Mouse (Mus musculus) hindbrain, embryonic 11.5 days (tissue): ENCODE data around the gene Txlnb. TPM values are rescaled to one million over a fixed set of nuclear protein-coding genes. Genes with fewer than 3 reads are reported as not detected.

Experiments used
- ATAC-seq: fragments of 200-750 bp; cut with Nextera tagmentation; 2 replicates; pipeline ENCODE4 v1.8.0; 2017; ENCODE audit warnings: mild to moderate bottlenecking, moderate TSS enrichment, moderate library complexity; ENCODE audit not compliant: low FRiP score
- DNase-seq: peaks from one replicate; pipeline ENCODE4 v3.0.0-alpha.2; 2015; ENCODE audit warnings: low spot score
- H3K27ac ChIP-seq: fragments of 300-500 bp; sonication (generic); 2 replicates; pipeline ENCODE4 v1.5.1; 2014; ENCODE audit warnings: mild to moderate bottlenecking, low read depth, low read length
- H3K27me3 ChIP-seq: fragments of 300-500 bp; sonication (generic); 2 replicates; pipeline ENCODE4 v1.6.1; 2014; ENCODE audit warnings: mild to moderate bottlenecking, low read length, moderate library complexity, mixed read lengths; ENCODE audit not compliant: control insufficient read depth, insufficient read depth
- H3K36me3 ChIP-seq: fragments of 300-500 bp; sonication (generic); 2 replicates; pipeline ENCODE4 v1.6.1; 2014; ENCODE audit warnings: mild to moderate bottlenecking, low read length, moderate library complexity, mixed read lengths; ENCODE audit not compliant: control insufficient read depth, insufficient read depth
- H3K4me1 ChIP-seq: fragments of 300-500 bp; sonication (generic); replicated peaks from 2 replicates; pipeline ENCODE4 v1.6.1; 2014; ENCODE audit warnings: low read length, mixed read lengths; ENCODE audit not compliant: control insufficient read depth, insufficient read depth
- H3K4me2 ChIP-seq: fragments of 300-500 bp; sonication (generic); replicated peaks from 2 replicates; pipeline ENCODE4 v1.6.1; 2014; ENCODE audit warnings: mild to moderate bottlenecking, low read depth, low read length
- H3K4me3 ChIP-seq: fragments of 300-500 bp; sonication (generic); 2 replicates; pipeline ENCODE4 v1.5.1; 2014; ENCODE audit warnings: low read depth, low read length
- H3K9ac ChIP-seq: fragments of 300-500 bp; sonication (generic); 2 replicates; pipeline ENCODE4 v1.6.1; 2014; ENCODE audit warnings: low read depth, low read length
- H3K9me3 ChIP-seq: fragments of 300-500 bp; sonication (generic); 2 replicates; pipeline ENCODE4 v1.6.1; 2016; ENCODE audit warnings: low read length; ENCODE audit not compliant: control insufficient read depth
- WGBS: fragments of 180-500 bp; shearing (Covaris S2); extraction: QIAGEN DNeasy Blood & Tissue Kit; methylation state at CpG from one replicate; pipeline ENCODE4 v1.1.7; 2014; 5-methylcytosine and 5-hydroxymethylcytosine counted together
- polyA plus RNA-seq: library from polyadenylated mRNA; unstranded; fragments of >200 nt; fragmentation: Nextera tagmentation; extraction: Ambion mirVana; gene quantifications from 2 replicates; pipeline ENCODE4 v1.2.1, GENCODE M21; 2014

The Txlnb gene
- polyA plus RNA-seq, 1 experiment from 2014 or later: 7.2 TPM

- Histone ChIP-seq H3K27me3 (no peaks in the 10 kb centered on the region), H3K9ac (no peak overlapping the region), H3K4me1 (no peaks in the 10 kb centered on the region), H3K27ac (no peak overlapping the region), H3K36me3 (no peaks in the 10 kb centered on the region), H3K4me3 (no peak overlapping the region), H3K9me3 (no peaks in the 10 kb centered on the region), H3K4me2 (no peak overlapping the region)
- no peak for ATAC-seq
- no peak for DNase-seq
- WGBS: 85% methylated on average over 6 of the region's 6 CpGs
Observed at GRCm38 (mm10) chr10:17835031-17835430, 39.0 kb downstream of the Txlnb start.

- Histone ChIP-seq H3K36me3 (no peaks in the 10 kb centered on the region), H3K9me3 (no peaks in the 10 kb centered on the region), H3K27ac (no peak overlapping the region), H3K4me3 (no peak overlapping the region), H3K4me1 (no peaks in the 10 kb centered on the region), H3K27me3 (no peaks in the 10 kb centered on the region), H3K9ac (no peak overlapping the region), H3K4me2 (no peak overlapping the region)
- 83% methylated on average over 1 of the region's 1 CpGs for WGBS
- no peak for ATAC-seq
- DNase-seq: no peak
Observed at GRCm38 (mm10) chr10:17836275-17836674, 40.2 kb downstream of the Txlnb start.

GRCm38 (mm10) chr10:17842030-17842429 lies 46.0 kb downstream of the Txlnb start:
- no peaks in the 10 kb centered on the region for H3K27me3 ChIP-seq
- H3K4me2 ChIP-seq: no peak overlapping the region
- no peak overlapping the region for H3K9ac ChIP-seq
- no peak overlapping the region for H3K27ac ChIP-seq
- ATAC-seq (no peak), DNase-seq (no peak)
- 93% methylated on average over 3 of the region's 3 CpGs for WGBS
- H3K4me3 ChIP-seq: no peak overlapping the region
- H3K36me3 ChIP-seq: no peaks in the 10 kb centered on the region
- no peaks in the 10 kb centered on the region for H3K4me1 ChIP-seq
- H3K9me3 ChIP-seq: no peaks in the 10 kb centered on the region

DNA sequence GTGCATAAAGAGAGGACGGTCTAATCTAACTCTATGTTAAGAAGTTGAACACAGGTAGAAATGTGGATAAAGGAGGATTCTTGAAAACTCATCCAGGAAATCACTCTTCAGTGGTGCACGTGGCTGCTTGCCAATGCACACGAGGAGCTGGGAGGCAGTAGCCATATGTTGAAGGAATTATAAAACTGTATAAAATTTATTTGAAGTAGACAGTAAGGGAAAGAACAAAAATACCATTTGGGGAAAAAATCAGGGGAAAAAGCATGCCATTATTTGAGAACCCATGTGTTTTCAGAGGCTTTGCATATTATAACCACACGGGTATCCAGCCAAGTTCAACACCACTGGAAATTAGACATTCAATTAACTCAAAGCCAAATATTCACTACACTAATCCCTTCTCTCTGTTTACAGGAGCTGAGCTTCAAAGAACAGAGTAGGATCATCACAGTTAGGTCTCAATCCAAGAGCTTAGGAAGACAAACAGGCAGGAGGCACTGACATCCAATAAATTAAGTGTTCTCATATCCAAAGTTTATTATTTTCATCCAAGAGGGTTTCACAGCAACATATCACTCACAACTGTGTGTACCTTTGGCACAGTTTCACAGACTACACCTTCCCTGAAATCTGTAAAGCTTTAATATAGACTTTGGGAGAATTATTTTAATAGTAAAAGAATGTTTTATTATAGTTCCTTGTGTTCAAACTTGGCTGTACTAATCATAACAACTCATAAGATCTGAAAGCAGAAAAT lies 48.9 kb downstream of the Txlnb start:
- H3K27ac ChIP-seq: no peak overlapping the region
- no peaks in the 10 kb centered on the region for H3K4me1 ChIP-seq
- no peak overlapping the region for H3K4me3 ChIP-seq
- no peak for DNase-seq
- H3K36me3 ChIP-seq: no peaks in the 10 kb centered on the region
- 81% methylated on average over 4 of the region's 4 CpGs for WGBS
- H3K9me3 ChIP-seq: no peaks in the 10 kb centered on the region
- H3K4me2 ChIP-seq: no peak overlapping the region
- no peak for ATAC-seq
- no peak overlapping the region for H3K9ac ChIP-seq
- no peaks in the 10 kb centered on the region for H3K27me3 ChIP-seq

DNA sequence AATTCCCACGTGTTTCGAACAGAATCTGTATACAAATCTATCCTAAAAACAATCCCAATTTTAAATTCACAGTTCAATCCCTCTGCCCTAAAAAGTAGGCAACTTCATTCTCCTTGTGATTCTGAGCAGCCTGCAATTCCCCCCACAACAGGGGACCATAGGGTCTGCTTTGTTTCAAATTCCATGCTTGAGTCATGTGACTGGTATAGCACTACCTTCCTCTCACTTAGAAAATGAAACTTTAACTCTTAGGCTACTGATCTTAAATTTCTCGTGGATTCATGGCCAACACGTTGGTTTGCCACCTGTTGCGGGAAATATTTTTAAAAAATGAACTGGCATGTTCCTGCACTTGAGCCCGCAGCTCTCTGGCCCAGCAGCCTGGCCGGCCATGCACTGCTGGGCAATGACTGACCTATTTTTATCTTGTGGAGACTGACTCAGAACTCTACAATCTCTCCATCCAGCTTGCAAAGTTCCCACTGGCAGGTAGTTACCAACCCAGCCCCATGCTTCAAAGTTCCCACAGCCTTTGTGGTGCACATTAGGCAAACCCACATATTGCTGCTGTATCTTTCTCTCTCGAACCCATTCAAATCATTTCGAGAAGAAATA lies 61.7 kb downstream of the Txlnb start:
- H3K36me3 ChIP-seq: no peaks in the 10 kb centered on the region
- H3K4me2 ChIP-seq: no peak overlapping the region
- ATAC-seq (no peak), DNase-seq (no peak)
- H3K27me3 ChIP-seq: no peaks in the 10 kb centered on the region
- H3K27ac ChIP-seq: no peak overlapping the region
- H3K9me3 ChIP-seq: no peaks in the 10 kb centered on the region
- H3K4me1 ChIP-seq: no peaks in the 10 kb centered on the region
- WGBS: 83% methylated on average over 9 of the region's 9 CpGs
- no peak overlapping the region for H3K9ac ChIP-seq
- H3K4me3 ChIP-seq: no peak overlapping the region

DNA sequence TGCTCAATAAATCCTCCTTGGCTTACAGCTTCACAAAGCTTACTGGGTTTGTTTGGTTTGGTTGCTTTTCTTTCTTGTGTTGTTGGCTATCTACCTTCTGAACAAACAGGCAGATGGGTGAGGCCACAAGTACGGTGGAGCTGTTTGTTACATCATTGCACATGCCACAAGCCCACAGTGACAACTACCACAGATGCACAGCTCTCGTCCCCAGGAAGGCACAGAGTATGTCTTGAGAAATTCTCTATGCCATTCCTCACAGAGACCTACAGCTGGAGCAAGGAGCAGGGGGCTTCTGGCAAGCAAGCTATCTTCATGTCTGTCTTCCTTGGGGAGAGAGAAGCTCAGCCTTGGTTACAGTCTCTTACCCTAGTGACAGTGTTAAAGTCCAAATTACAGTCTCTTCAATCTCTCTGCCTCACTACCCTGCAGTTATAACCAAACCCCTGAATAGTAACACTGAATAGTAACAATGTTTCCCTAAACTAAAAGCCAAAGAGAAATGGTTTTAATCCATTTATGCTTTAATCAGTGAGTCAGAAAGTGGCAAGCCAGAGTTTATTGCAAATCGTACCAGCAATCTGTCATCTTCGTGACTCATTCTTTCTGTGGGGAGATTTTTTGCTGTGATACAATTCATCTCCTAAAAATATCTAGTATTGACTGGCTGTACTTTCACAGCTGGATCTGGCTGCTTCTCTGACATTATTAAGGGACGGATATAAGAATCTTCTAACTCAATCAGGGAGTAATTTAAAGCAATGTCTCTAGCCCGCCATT lies 64.9 kb downstream of the Txlnb start:
- Histone ChIP-seq H3K9ac (no peak overlapping the region), H3K9me3 (no peaks in the 10 kb centered on the region), H3K4me3 (no peak overlapping the region), H3K27me3 (no peaks in the 10 kb centered on the region), H3K36me3 (no peaks in the 10 kb centered on the region), H3K4me2 (no peak overlapping the region), H3K27ac (no peak overlapping the region), H3K4me1 (no peaks in the 10 kb centered on the region)
- WGBS: 88% methylated on average over 6 of the region's 6 CpGs
- no peak for DNase-seq
- no peak for ATAC-seq

DNA sequence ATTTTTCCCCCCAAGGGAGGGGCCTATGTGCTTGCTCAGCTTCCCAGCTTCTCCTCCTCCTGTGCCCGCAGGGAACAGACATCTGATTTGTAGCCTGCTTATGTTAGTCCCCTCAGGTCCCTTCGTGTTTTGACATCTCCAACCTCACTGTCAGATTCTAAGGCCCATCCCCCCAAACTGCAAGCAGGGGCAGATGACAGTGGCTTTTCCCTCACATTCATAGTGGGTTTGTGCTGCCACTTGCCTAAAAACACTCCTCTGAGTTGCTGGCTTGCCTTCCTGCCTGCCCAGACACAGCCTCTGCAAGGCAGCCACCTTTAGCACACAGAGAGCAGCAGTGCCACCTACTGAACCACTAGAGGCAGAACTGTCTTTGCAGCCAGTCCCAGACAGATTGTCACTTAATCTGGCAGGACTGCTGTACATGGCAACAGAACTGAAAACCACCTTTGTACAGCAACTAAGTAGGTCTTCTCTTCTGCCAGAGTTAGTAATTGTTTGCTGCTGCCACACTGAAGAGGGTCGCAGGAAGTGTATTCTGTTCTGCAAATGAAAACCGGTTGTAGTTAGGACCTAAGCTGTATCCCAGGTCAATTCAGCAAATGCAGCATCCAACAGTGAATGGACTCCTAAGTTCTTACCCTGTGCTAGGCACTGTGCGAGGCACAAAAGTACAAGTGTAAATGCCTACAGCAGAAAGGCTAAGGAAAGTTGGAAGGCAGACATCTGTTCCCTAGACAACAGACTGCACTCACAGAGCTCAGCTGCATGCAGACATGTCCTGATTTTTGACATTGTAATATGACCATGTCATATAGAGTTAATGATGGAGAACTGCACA lies 74.0 kb downstream of the Txlnb start:
- Histone ChIP-seq H3K9me3 (no peaks in the 10 kb centered on the region), H3K4me2 (no peak overlapping the region), H3K27ac (no peak overlapping the region), H3K4me3 (no peak overlapping the region), H3K27me3 (no peaks in the 10 kb centered on the region), H3K4me1 (no peaks in the 10 kb centered on the region), H3K9ac (no peak overlapping the region), H3K36me3 (no peaks in the 10 kb centered on the region)
- ATAC-seq: peak; percentile 93
- peak; percentile 68 for DNase-seq
- 33% methylated on average over 5 of the region's 5 CpGs for WGBS
